Mouse (Mus musculus) heart, embryonic 13.5 days (tissue): ENCODE results near the gene B9d1. TPM values are rescaled to one million over a fixed set of nuclear protein-coding genes. Genes with fewer than 3 reads are reported as not detected.

ENCODE experiments used
- ATAC-seq: fragments of 200-750 bp; cut with Nextera tagmentation; 2 replicates; pipeline ENCODE4 v1.8.0; 2017; ENCODE audit warnings: moderate TSS enrichment; ENCODE audit not compliant: insufficient number of reproducible peaks, low FRiP score, low TSS enrichment; ENCODE audit errors: extremely low read depth
- H3K27ac ChIP-seq: fragments of 300-500 bp; sonication (generic); replicated peaks from 2 replicates; pipeline ENCODE4 v1.5.1; 2015; ENCODE audit warnings: moderate library complexity, mild to moderate bottlenecking, inconsistent platforms
- H3K27me3 ChIP-seq: fragments of 300-500 bp; sonication (generic); replicated peaks from 2 replicates; pipeline ENCODE4 v1.6.1; 2015; ENCODE audit warnings: mild to moderate bottlenecking, inconsistent platforms
- H3K36me3 ChIP-seq: fragments of 300-500 bp; sonication (generic); 2 replicates; pipeline ENCODE4 v1.6.1; 2015; ENCODE audit warnings: mild to moderate bottlenecking, inconsistent platforms
- H3K4me1 ChIP-seq: fragments of 300-500 bp; sonication (generic); 2 replicates; pipeline ENCODE4 v1.6.1; 2015; ENCODE audit warnings: inconsistent platforms
- H3K4me2 ChIP-seq: fragments of 300-500 bp; sonication (generic); 2 replicates; pipeline ENCODE4 v1.6.1; 2015; ENCODE audit warnings: inconsistent platforms, mild to moderate bottlenecking, moderate library complexity
- H3K4me3 ChIP-seq: fragments of 300-500 bp; sonication (generic); 2 replicates; pipeline ENCODE4 v1.5.1; 2015; ENCODE audit warnings: moderate library complexity, mild to moderate bottlenecking, inconsistent platforms
- H3K9ac ChIP-seq: fragments of 300-500 bp; sonication (generic); 2 replicates; pipeline ENCODE4 v1.6.1; 2015; ENCODE audit warnings: inconsistent platforms, mild to moderate bottlenecking, moderate library complexity
- H3K9me3 ChIP-seq: fragments of 300-500 bp; sonication (generic); 2 replicates; pipeline ENCODE4 v1.6.1; 2016; ENCODE audit warnings: inconsistent platforms
- WGBS: fragments of 180-500 bp; shearing (Covaris S2); methylation state at CpG from one replicate; pipeline ENCODE4 v1.1.7; 2015; ENCODE audit warnings: mixed read lengths; 5-methylcytosine and 5-hydroxymethylcytosine counted together
- polyA plus RNA-seq: library from polyadenylated mRNA; unstranded; fragments of >200 nt; fragmentation: Nextera tagmentation; extraction: Ambion mirVana; gene quantifications from 2 replicates; pipeline ENCODE4 v1.2.1, GENCODE M21; 2015

B9d1 gene
- polyA plus RNA-seq, 1 experiment from 2014 or later = 13.6 TPM

DNA sequence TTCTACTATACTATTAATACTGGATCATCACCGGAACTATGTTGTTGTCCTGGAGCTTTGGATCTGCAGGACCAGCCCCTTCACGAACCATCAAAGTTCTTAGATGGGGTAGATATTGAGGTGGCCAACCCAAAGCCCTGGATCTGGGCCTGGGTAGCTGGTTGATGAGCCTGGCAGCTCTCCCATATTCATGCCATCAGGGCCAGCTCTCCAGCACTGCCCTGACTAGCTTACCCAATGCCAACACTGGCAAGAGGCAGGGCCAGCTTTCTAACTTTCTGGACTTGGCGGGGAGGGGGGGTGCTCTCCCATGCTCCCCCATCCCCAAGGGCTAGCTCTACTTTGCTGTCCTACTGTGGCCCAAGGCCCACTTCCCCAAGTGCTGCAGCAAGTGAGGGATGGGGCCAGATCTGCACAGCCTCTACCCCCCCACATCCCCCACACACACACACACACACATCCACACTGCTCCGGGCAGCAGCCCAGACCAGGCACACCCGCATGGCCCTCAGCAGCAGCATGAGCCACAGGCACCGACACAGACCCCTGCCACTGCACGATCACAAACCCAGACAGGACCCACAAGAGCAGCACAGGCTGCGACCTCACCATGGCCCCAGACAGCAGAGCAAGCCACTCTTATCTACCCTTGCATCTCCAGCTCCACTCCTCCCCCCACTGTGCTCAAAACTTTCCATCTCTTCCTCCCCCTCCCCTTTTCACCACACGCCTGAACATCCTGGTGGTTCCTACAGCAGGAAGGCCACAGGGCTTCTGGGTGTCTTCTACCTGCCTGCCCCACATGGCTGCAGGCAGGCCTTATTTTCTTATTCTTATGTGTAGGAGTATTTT lies 23.5 kb upstream of the B9d1 start:
- ATAC-seq = no peak
- Histone ChIP-seq H3K4me1 (peaks cover 30% of the 10 kb centered on the region), H3K27me3 (no peaks in the 10 kb centered on the region), H3K9me3 (no peaks in the 10 kb centered on the region), H3K4me3 (no peak overlapping the region), H3K4me2 (no peak overlapping the region), H3K36me3 (no peaks in the 10 kb centered on the region), H3K9ac (peak overlapping the region; percentile 19; the same call in 1 of the 2 replicates), H3K27ac (no peak overlapping the region)
- WGBS = 55% methylated on average over 9 of the region's 9 CpGs

- Histone ChIP-seq H3K9ac (no peak overlapping the region), H3K36me3 (peaks cover 10% of the 10 kb centered on the region), H3K4me3 (no peak overlapping the region), H3K27me3 (no peaks in the 10 kb centered on the region), H3K27ac (no peak overlapping the region), H3K9me3 (no peaks in the 10 kb centered on the region), H3K4me2 (no peak overlapping the region), H3K4me1 (peaks cover 49% of the 10 kb centered on the region)
- ATAC-seq = no peak
- WGBS = 86% methylated on average over 13 of the region's 13 CpGs
Measured at GRCm38 (mm10) chr11:61483226-61483845, 21.6 kb upstream of the B9d1 start.

GRCm38 (mm10) chr11:61484256-61484612 lies 20.7 kb upstream of the B9d1 start:
- WGBS = 28% methylated on average over 10 of the region's 10 CpGs
- peak overlapping the region; percentile 94 for H3K27ac ChIP-seq
- H3K4me2 ChIP-seq = peak overlapping the region; percentile 65
- H3K9ac ChIP-seq = peak overlapping the region; percentile 80
- no peaks in the 10 kb centered on the region for H3K27me3 ChIP-seq
- peak overlapping the region; percentile 15 for H3K4me3 ChIP-seq
- ATAC-seq = no peak
- H3K4me1 ChIP-seq = peaks cover 50% of the 10 kb centered on the region
- H3K9me3 ChIP-seq = no peaks in the 10 kb centered on the region
- peaks cover 19% of the 10 kb centered on the region for H3K36me3 ChIP-seq

GRCm38 (mm10) chr11:61484613-61485540 lies 20.1 kb upstream of the B9d1 start, which contains the start of gene Mfap4:
Gene Mfap4, plus strand, starts transcription at chr11:61485431.
- H3K4me3 ChIP-seq = peak within 1 kb of the TSS; percentile 52
- peaks cover 25% of the 10 kb centered on the region for H3K36me3 ChIP-seq
- 21% methylated on average over 20 of the region's 20 CpGs for WGBS
- H3K4me2 ChIP-seq = peak within 1 kb of the TSS; percentile 65
- H3K9ac ChIP-seq = peak within 1 kb of the TSS; percentile 80
- peak; percentile 58 for ATAC-seq
- H3K27me3 ChIP-seq = no peaks in the 10 kb centered on the region
- H3K9me3 ChIP-seq = no peaks in the 10 kb centered on the region
- H3K4me1 ChIP-seq = peaks cover 50% of the 10 kb centered on the region
- H3K27ac ChIP-seq = peak within 1 kb of the TSS; percentile 94

DNA sequence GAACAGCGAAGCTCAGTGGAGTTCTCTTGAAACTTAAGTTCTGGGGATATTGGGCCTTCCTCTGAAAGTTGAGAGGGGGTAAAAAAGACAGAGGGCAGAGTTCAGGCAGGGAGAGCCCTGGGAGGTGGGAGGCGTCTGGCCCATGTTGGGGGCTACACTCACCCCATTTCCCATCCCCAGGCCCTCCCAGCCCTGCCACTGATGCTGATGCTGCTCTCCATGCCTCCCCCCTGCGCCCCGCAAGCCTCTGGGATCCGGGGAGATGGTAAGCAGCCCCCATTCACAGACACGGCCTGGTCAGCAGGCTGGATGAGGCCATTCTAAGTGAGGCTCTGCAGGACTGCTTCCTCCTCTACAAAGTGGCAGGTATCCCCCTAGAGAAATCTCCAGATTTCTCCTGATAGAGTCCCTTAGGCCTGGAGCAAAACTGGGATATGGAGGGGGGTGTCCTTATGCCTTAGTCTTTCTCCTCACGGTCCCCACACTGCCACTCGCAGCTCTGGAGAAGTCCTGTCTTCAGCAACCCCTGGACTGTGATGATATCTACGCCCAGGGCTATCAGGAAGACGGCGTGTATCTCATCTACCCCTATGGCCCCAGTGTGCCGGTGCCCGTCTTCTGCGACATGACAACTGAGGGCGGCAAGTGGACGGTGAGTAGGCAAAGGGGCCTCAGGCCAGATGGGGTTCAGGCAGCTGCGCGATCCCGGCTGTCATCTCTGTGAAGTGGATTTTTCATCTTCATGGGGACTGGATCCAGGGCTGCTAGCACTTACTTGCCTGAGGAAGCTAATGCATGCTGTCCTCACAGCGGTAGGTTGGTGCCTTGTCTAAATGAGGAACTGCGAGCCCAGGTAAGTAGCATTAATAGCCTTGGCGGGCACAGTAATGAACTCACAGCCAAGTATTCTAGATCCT lies 19.1 kb upstream of the B9d1 start:
- no peaks in the 10 kb centered on the region for H3K27me3 ChIP-seq
- no peak for ATAC-seq
- peak overlapping the region; percentile 65 for H3K4me2 ChIP-seq
- H3K9me3 ChIP-seq = no peaks in the 10 kb centered on the region
- peak overlapping the region; percentile 94 for H3K27ac ChIP-seq
- H3K36me3 ChIP-seq = peaks cover 34% of the 10 kb centered on the region
- H3K4me1 ChIP-seq = peaks cover 50% of the 10 kb centered on the region
- H3K9ac ChIP-seq = peak overlapping the region; percentile 80
- 52% methylated on average over 22 of the region's 22 CpGs for WGBS
- H3K4me3 ChIP-seq = peak overlapping the region; percentile 52

- peak overlapping the region; percentile 94 for H3K27ac ChIP-seq
- peak overlapping the region; percentile 52 for H3K4me3 ChIP-seq
- no peak for ATAC-seq
- no peaks in the 10 kb centered on the region for H3K9me3 ChIP-seq
- H3K27me3 ChIP-seq = no peaks in the 10 kb centered on the region
- peaks cover 46% of the 10 kb centered on the region for H3K4me1 ChIP-seq
- peak overlapping the region; percentile 65 for H3K4me2 ChIP-seq
- 89% methylated on average over 14 of the region's 14 CpGs for WGBS
- H3K36me3 ChIP-seq = peaks cover 43% of the 10 kb centered on the region
- peak overlapping the region; percentile 80 for H3K9ac ChIP-seq
Measured at GRCm38 (mm10) chr11:61486458-61487219, 18.3 kb upstream of the B9d1 start.

DNA sequence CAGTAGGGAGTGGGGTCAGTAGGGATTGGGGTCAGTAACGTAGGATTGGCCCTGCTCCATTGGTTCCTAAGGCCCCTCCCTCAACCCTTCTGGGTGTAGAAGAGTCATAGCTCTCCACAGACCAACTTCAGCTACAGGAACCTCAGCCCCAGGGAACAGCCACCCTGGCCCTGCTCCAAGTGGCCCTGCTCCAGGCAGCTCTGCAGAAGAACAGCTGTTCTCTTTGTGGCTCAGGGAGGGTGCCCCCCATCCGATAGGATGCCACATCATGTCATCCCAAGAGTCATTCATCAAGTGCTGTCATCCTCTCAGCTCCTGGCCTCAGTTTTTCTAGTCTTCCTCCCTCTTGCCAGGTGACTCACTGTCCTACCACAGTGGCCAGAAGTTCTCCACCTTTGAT lies 17.5 kb upstream of the B9d1 start:
- 43% methylated on average over 2 of the region's 2 CpGs for WGBS
- peak overlapping the region; percentile 52; the same call in 1 of the 2 replicates for H3K4me3 ChIP-seq
- peak overlapping the region; percentile 65 for H3K4me2 ChIP-seq

GRCm38 (mm10) chr11:61487936-61488335 lies 17.0 kb upstream of the B9d1 start:
- H3K4me1 ChIP-seq = peaks cover 49% of the 10 kb centered on the region
- H3K9ac ChIP-seq = no peak overlapping the region
- no peaks in the 10 kb centered on the region for H3K9me3 ChIP-seq
- H3K36me3 ChIP-seq = peaks cover 56% of the 10 kb centered on the region
- peak overlapping the region; percentile 94 for H3K27ac ChIP-seq
- ATAC-seq = no peak
- 0 out of 2 replicates have a peak overlapping the region, but pooled peaks have one; percentile 52 for H3K4me3 ChIP-seq
- H3K27me3 ChIP-seq = no peaks in the 10 kb centered on the region
- whole genome bisulfite sequencing = 86% methylated on average over 7 of the region's 7 CpGs
- H3K4me2 ChIP-seq = no peak overlapping the region

More for the DNA sequence above, 17.5 kb upstream of the B9d1 start:
- Histone ChIP-seq H3K9ac (peak overlapping the region; percentile 44; the same call in 1 of the 2 replicates), H3K27ac (peak overlapping the region; percentile 94), H3K36me3 (peaks cover 50% of the 10 kb centered on the region), H3K4me1 (peaks cover 44% of the 10 kb centered on the region), H3K27me3 (no peaks in the 10 kb centered on the region), H3K9me3 (no peaks in the 10 kb centered on the region)
- ATAC-seq = no peak

DNA sequence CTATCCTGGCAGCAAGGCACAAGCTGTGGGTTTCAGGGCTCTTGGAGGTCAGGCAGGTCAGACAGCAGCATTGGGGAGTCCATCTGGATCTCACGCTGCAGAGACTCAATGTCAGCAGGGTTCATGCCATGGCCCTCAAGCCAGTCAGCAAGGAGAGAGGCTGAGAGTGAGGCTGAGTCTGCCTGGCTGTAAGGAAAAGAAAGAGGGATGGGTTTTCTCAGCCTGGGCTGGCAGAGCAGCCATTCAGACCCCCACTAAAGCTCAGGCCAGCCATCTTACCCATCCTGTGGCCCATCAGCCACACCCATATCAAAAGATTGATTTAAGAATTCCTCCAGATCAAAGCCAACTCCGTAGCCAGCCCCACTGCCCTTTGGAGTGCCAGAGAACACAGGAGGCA lies 15.9 kb upstream of the B9d1 start:
- Histone ChIP-seq H3K4me1 (peaks cover 54% of the 10 kb centered on the region), H3K36me3 (peaks cover 56% of the 10 kb centered on the region), H3K9ac (no peak overlapping the region), H3K9me3 (no peaks in the 10 kb centered on the region), H3K27ac (no peak overlapping the region), H3K4me3 (no peak overlapping the region), H3K4me2 (no peak overlapping the region), H3K27me3 (no peaks in the 10 kb centered on the region)
- WGBS = 77% methylated on average over 2 of the region's 2 CpGs
- ATAC-seq = no peak

- H3K27ac ChIP-seq = no peak overlapping the region
- H3K9me3 ChIP-seq = no peaks in the 10 kb centered on the region
- no peak for ATAC-seq
- no peak overlapping the region for H3K4me3 ChIP-seq
- no peaks in the 10 kb centered on the region for H3K27me3 ChIP-seq
- no peak overlapping the region for H3K4me2 ChIP-seq
- 90% methylated on average over 8 of the region's 8 CpGs for WGBS
- peaks cover 56% of the 10 kb centered on the region for H3K36me3 ChIP-seq
- 0 out of 2 replicates have a peak overlapping the region, but pooled peaks have one; percentile 19 for H3K9ac ChIP-seq
- peaks cover 47% of the 10 kb centered on the region for H3K4me1 ChIP-seq
Measured at GRCm38 (mm10) chr11:61489874-61490273, 15.1 kb upstream of the B9d1 start.
